Mouse (Mus musculus): Measurements from ENCODE around the gene Nans.

GRCm38 (mm10) chr4:46550406-46550805, 61.4 kb downstream of the Nans start:
- TF ChIP-seq CTCF (IDR thresholded peaks at IDR 0.05) (no peak), EP300 (IDR thresholded peaks at IDR 0.05) (no peak)

Data from lung, postnatal 0 days (tissue).